Mouse (Mus musculus) testis, adult 2 months (tissue): ENCODE results near the gene Mkrn2. TPM values are rescaled to one million over a fixed set of nuclear protein-coding genes. Genes with fewer than 3 reads are reported as not detected.

Experiments used
- H3K27ac ChIP-seq: fragments of 200-500 bp; 2 replicates; pipeline ENCODE4 v1.5.1; 2012; ENCODE audit warnings: low read depth, low read length; ENCODE audit not compliant: control insufficient read depth, insufficient read depth
- H3K27me3 ChIP-seq: fragments of 200-500 bp; 2 replicates; pipeline ENCODE4 v1.6.1; 2012; ENCODE audit warnings: mild to moderate bottlenecking, low read length, moderate library complexity; ENCODE audit not compliant: control insufficient read depth, insufficient read depth
- H3K36me3 ChIP-seq: fragments of 200-500 bp; 2 replicates; pipeline ENCODE4 v1.6.1; 2012; ENCODE audit warnings: mild to moderate bottlenecking, low read length; ENCODE audit not compliant: control insufficient read depth, insufficient read depth
- H3K4me1 ChIP-seq: fragments of 200-500 bp; 2 replicates; pipeline ENCODE4 v1.6.1; 2012; ENCODE audit warnings: low read length; ENCODE audit not compliant: control insufficient read depth, insufficient read depth
- H3K4me3 ChIP-seq: fragments of 200-500 bp; 2 replicates; pipeline ENCODE4 v1.5.1; 2012; ENCODE audit warnings: low read depth, mild to moderate bottlenecking, low read length, moderate library complexity, mixed read lengths; ENCODE audit not compliant: control insufficient read depth
- CTCF ChIP-seq: fragments of 200-500 bp; IDR thresholded peaks from 2 replicates; pipeline ENCODE4 v1.5.1; 2012; ENCODE audit warnings: low read depth, mild to moderate bottlenecking, inconsistent platforms, low read length, moderate library complexity; ENCODE audit not compliant: control insufficient read depth, insufficient read depth, insufficient replicate concordance
- POLR2A ChIP-seq: fragments of 200-500 bp; IDR thresholded peaks from 2 replicates; pipeline ENCODE4 v1.6.1; 2012; ENCODE audit warnings: low read depth, mild to moderate bottlenecking, inconsistent platforms, low read length, moderate library complexity; ENCODE audit not compliant: control insufficient read depth
- polyA plus RNA-seq: library from polyadenylated mRNA; depleted of rRNA; stranded (reverse); fragments of >200 nt; gene quantifications from 2 replicates; pipeline ENCODE4 v1.2.3, GENCODE M21; 2012

Gene Mkrn2
- polyA plus RNA-seq, 1 experiment, result 137 TPM

DNA sequence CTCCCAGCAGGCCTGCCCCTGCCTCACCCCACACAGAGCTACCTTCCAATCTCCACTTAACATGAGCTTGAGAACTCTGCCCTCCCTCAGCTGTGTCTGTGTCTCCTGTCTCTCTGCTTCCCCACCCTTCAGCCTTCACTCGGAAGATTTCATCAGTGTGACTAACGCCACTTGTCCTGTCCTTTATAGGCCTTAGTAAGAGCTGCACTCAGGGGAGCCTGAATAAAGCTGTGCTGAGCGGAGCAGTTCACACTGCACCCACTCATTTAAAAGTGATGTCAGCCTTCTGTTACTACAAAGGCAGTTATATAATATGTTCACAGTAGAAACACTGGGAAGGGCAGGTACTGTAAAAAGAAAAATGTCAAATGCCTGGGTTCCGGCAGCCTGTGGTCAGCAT lies 5.7 kb downstream of the Mkrn2 start:
- H3K36me3 ChIP-seq, result peaks cover 3% of the 10 kb centered on the region
- TF ChIP-seq CTCF (no peak), POLR2A (no peak)
- peaks cover 2% of the 10 kb centered on the region; the same call in 1 of the 2 replicates for H3K4me1 ChIP-seq
- no peaks in the 10 kb centered on the region for H3K27me3 ChIP-seq
- no peak overlapping the region for H3K27ac ChIP-seq
- H3K4me3 ChIP-seq, result no peak overlapping the region

DNA sequence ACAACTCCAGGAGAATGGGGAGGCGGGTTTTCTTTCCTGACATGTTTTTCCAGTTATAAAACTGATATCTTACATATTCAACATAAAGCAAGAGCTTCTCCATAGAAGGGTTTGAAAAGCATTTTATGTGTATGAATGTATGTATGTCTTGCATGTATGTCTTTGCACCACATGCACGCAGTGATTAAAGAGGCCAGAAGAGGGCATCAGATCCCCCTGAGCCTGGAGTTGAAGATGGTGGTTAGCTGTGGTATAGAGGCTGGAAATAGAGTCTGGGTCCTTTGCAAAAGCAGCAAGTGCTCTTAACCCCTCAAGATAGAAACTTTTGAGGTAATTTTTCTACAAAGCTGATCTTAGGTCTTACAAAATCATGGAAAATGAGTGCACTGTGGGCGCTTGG lies 7.4 kb downstream of the Mkrn2 start:
- Histone ChIP-seq H3K4me1 (no peaks in the 10 kb centered on the region), H3K4me3 (no peak overlapping the region), H3K27me3 (no peaks in the 10 kb centered on the region), H3K36me3 (peaks cover 5% of the 10 kb centered on the region), H3K27ac (no peak overlapping the region)
- TF ChIP-seq POLR2A, result no peak
- TF ChIP-seq CTCF, result no peak

DNA sequence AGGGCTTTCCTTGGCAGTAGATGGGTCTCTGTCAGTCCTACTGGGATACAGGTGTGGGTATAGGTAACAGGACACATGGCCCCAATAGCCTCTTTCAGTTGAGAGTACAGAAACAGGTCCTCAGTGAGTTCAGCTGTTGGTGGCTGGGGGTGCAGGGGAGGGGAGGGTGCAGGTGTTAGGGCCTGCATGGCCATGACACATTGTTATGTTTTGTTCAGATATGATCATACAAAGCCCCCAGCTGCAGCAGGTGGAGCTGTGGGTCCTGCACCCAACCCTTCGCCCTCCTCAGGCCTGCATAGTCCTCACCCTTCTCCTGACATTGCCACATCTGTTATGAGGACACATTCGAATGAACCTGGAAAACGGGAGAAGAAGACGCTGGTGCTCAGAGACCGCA lies 8.6 kb downstream of the Mkrn2 start:
- Histone ChIP-seq H3K36me3 (peaks cover 8% of the 10 kb centered on the region), H3K4me3 (no peak overlapping the region), H3K27ac (no peak overlapping the region), H3K27me3 (no peaks in the 10 kb centered on the region), H3K4me1 (no peaks in the 10 kb centered on the region)
- no peak for TF ChIP-seq POLR2A
- no peak for TF ChIP-seq CTCF

DNA sequence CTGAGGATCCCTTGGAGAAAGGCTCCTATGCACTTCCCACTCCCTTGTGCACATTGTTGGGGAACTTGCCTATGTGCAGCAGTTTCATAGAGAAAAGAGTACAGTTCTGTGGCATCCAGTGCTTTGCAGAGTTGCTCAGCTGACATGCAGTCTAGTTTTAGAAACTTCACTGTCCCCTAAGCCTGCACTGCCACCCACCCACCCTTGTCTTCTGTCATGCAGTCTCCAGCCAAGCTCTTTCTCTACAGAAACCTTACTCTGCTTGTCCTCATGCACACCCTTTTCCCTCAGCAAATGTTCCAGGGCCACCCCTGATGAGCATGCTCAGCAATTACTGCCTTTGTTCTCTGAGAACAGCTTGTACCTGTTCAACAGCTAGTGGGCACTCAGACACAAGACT lies 12.1 kb downstream of the Mkrn2 start:
- H3K36me3 ChIP-seq, result peaks cover 11% of the 10 kb centered on the region
- no peaks in the 10 kb centered on the region for H3K4me1 ChIP-seq
- H3K4me3 ChIP-seq, result no peak overlapping the region
- H3K27me3 ChIP-seq, result no peaks in the 10 kb centered on the region
- H3K27ac ChIP-seq, result no peak overlapping the region
- TF ChIP-seq CTCF, result no peak
- TF ChIP-seq POLR2A, result no peak

DNA sequence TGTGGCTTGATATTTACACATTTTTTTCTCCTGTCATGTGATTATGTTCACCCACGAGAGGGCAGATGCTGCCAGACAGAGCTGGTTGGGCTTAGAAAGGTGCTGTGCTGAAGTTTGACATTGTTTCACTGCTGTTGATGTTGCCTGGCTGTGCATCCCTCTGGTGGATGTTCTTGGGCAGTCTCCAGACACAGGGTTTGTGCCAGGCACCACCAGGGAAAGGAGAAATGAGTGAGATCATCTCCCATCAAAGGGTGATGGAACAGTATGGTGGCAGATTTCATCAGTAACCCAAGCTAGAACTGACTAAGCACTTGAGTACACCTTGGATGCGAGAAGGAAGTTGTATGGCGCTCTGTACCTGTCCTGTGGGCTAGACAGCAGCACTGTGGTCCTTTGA lies 14.3 kb downstream of the Mkrn2 start:
- H3K36me3 ChIP-seq, result peaks cover 9% of the 10 kb centered on the region
- no peaks in the 10 kb centered on the region for H3K27me3 ChIP-seq
- TF ChIP-seq CTCF (no peak), POLR2A (no peak)
- no peaks in the 10 kb centered on the region for H3K4me1 ChIP-seq
- no peak overlapping the region for H3K4me3 ChIP-seq
- no peak overlapping the region for H3K27ac ChIP-seq

DNA sequence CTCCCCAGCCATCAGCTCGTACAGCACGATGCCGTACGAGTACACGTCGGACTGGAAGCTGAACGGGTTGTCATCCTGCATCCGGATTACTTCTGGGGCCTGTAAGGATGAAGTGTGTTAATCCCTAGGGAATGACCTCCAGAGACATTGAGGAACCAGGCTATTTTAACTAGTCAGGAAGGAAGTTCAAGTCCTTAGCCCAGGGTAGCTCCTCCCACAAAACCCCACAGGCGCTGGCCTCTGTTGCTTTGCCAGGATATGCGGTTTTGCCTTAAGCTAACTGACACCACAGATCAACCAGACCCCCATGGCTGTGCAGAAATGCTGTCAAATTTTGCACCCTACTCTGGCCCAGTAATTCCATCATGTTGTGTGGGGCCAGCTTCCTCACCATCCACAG lies 18.1 kb downstream of the Mkrn2 start:
- TF ChIP-seq CTCF, result no peak
- no peak for TF ChIP-seq POLR2A
- no peak overlapping the region for H3K4me3 ChIP-seq
- no peaks in the 10 kb centered on the region for H3K27me3 ChIP-seq
- peaks cover 7% of the 10 kb centered on the region for H3K36me3 ChIP-seq
- H3K27ac ChIP-seq, result no peak overlapping the region
- H3K4me1 ChIP-seq, result no peaks in the 10 kb centered on the region

DNA sequence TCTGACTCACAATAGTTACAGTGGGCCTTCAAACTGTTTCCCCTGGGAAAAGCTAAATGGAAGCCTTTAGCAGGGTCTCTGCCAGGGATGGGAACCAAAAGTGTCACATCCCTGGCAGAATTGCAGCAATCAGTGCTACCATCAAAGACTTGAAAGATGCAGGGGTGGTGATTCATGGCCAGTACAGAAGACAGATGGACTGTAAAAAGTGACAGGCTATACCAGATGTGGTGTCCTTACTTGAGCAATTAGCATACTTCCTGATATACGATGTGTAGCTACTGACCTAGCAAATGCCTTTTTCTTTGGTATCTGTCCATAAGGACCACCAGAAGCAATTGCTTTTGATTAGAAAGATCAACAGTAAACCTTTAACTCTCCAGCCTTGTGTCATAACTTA lies 19.2 kb downstream of the Mkrn2 start:
- Histone ChIP-seq H3K36me3 (peaks cover 6% of the 10 kb centered on the region), H3K27ac (no peak overlapping the region), H3K4me1 (no peaks in the 10 kb centered on the region), H3K27me3 (no peaks in the 10 kb centered on the region), H3K4me3 (no peak overlapping the region)
- TF ChIP-seq POLR2A (no peak), CTCF (no peak)

DNA sequence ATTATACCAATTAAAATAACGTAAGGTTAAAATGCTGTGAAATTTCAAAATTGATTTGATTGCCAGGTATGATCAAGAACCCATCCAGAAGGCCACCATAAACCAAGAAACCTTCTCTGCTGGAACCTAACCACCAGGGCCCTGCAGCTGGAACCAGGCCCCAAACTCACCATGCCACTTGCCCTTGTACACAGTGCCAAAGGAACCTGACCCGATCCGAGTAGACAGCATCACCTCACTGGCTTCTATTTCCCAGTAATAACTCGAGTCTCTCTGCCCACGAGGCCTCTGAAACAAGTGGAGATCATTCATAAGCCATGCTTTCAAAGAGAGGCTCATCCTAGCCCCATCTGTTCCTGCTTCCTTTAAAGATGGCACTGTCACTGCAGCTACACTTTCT lies 24.4 kb downstream of the Mkrn2 start:
- Histone ChIP-seq H3K4me3 (no peak overlapping the region), H3K27ac (no peak overlapping the region), H3K36me3 (peaks cover 6% of the 10 kb centered on the region), H3K27me3 (no peaks in the 10 kb centered on the region), H3K4me1 (no peaks in the 10 kb centered on the region)
- no peak for TF ChIP-seq POLR2A
- TF ChIP-seq CTCF, result no peak
